Mouse (Mus musculus) liver, embryonic 11.5 days (tissue): ENCODE data around the gene B3gnt2. TPM values are rescaled to one million over a fixed set of nuclear protein-coding genes. Genes with fewer than 3 reads are reported as not detected.

Source experiments
- ATAC-seq: fragments of 200-750 bp; cut with Nextera tagmentation; replicated peaks from 2 replicates; pipeline ENCODE4 v1.8.0; 2017; ENCODE audit warnings: moderate number of reproducible peaks, mild to moderate bottlenecking, moderate TSS enrichment, moderate library complexity; ENCODE audit not compliant: low FRiP score
- DNase-seq: peaks from one replicate; pipeline ENCODE4 v3.0.0-alpha.2; 2017; ENCODE audit warnings: low spot score
- H3K27ac ChIP-seq: fragments of 300-500 bp; sonication (generic); 2 replicates; pipeline ENCODE4 v1.5.1; 2014; ENCODE audit warnings: mild to moderate bottlenecking, low read depth, low read length, control low read depth
- H3K27me3 ChIP-seq: fragments of 300-500 bp; sonication (generic); replicated peaks from 2 replicates; pipeline ENCODE4 v1.6.1; 2014; ENCODE audit warnings: low read length, mixed read lengths; ENCODE audit not compliant: control insufficient read depth, insufficient read depth
- H3K36me3 ChIP-seq: fragments of 300-500 bp; sonication (generic); 2 replicates; pipeline ENCODE4 v1.6.1; 2014; ENCODE audit warnings: mild to moderate bottlenecking, low read length, moderate library complexity, mixed read lengths; ENCODE audit not compliant: control insufficient read depth, insufficient read depth
- H3K4me1 ChIP-seq: fragments of 300-500 bp; sonication (generic); replicated peaks from 2 replicates; pipeline ENCODE4 v1.6.1; 2014; ENCODE audit warnings: low read length, mixed read lengths; ENCODE audit not compliant: control insufficient read depth, insufficient read depth
- H3K4me2 ChIP-seq: fragments of 300-500 bp; sonication (generic); 2 replicates; pipeline ENCODE4 v1.6.1; 2014; ENCODE audit warnings: mild to moderate bottlenecking, control low read depth, moderate library complexity
- H3K4me3 ChIP-seq: fragments of 300-500 bp; sonication (generic); 2 replicates; pipeline ENCODE4 v1.5.1; 2014; ENCODE audit warnings: low read depth, low read length, control low read depth
- H3K9ac ChIP-seq: fragments of 300-500 bp; sonication (generic); 2 replicates; pipeline ENCODE4 v1.6.1; 2014; ENCODE audit warnings: low read depth, low read length, control low read depth
- H3K9me3 ChIP-seq: fragments of 300-500 bp; sonication (generic); 2 replicates; pipeline ENCODE4 v1.6.1; 2016; ENCODE audit warnings: low read length, inconsistent platforms, mixed read lengths; ENCODE audit not compliant: control insufficient read depth
- WGBS: fragments of 180-500 bp; shearing (Covaris S2); extraction: QIAGEN DNeasy Blood & Tissue Kit; methylation state at CpG from one replicate; pipeline ENCODE4 v1.1.7; 2014; 5-methylcytosine and 5-hydroxymethylcytosine counted together
- polyA plus RNA-seq: library from polyadenylated mRNA; unstranded; fragments of >200 nt; fragmentation: Nextera tagmentation; extraction: Ambion mirVana; gene quantifications from 2 replicates; pipeline ENCODE4 v1.2.1, GENCODE M21; 2014

The B3gnt2 gene
- polyA plus RNA-seq, 1 experiment from 2014 or later = 3.9 TPM

DNA sequence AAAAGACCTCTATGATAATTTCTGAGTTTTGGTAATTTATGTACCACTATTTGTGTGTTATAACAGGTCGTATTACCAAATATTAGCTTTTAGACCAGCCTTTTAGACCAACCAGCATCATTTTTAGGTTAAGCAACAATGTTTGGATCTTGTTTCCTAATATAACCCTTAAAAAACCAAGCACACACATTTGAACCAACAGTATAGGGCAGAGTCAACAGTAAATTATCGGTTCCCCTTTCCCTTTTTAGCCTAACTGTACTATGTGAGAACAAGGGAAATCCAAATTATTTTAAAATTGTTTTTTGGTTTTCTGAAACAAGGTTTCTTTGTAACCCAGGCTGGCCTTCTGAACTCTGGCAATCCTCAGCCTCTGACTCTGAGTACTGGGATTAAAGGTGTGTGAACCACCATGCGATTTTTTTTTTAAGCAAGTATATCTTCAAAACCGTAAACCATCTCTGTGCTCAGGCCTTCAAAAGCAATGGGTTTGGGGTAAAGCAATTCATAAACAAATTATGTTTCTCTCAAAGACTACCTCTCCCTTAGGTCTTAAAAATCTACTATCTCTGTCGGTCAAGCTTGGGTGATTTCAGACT is 3.6 kb downstream of the B3gnt2 start:
- H3K4me3 ChIP-seq = peak overlapping the region; percentile 84
- ATAC-seq (no peak), DNase-seq (no peak)
- H3K9ac ChIP-seq = no peak overlapping the region
- peaks cover 19% of the 10 kb centered on the region for H3K4me1 ChIP-seq
- H3K9me3 ChIP-seq = no peaks in the 10 kb centered on the region
- no peak overlapping the region for H3K27ac ChIP-seq
- WGBS = 76% methylated on average over 5 of the region's 5 CpGs
- H3K4me2 ChIP-seq = peak overlapping the region; percentile 98
- H3K27me3 ChIP-seq = no peaks in the 10 kb centered on the region; the same call in none of the 2 replicates
- H3K36me3 ChIP-seq = no peaks in the 10 kb centered on the region

GRCm38 (mm10) chr11:22856371-22856965 is 4.3 kb downstream of the B3gnt2 start:
- ATAC-seq (no peak), DNase-seq (no peak)
- 81% methylated on average over 3 of the region's 3 CpGs for WGBS
- H3K4me2 ChIP-seq = peak overlapping the region; percentile 98
- H3K27me3 ChIP-seq = no peaks in the 10 kb centered on the region; the same call in none of the 2 replicates
- H3K36me3 ChIP-seq = no peaks in the 10 kb centered on the region
- no peaks in the 10 kb centered on the region for H3K9me3 ChIP-seq
- H3K27ac ChIP-seq = no peak overlapping the region
- peaks cover 21% of the 10 kb centered on the region for H3K4me1 ChIP-seq
- H3K4me3 ChIP-seq = no peak overlapping the region
- no peak overlapping the region for H3K9ac ChIP-seq

GRCm38 (mm10) chr11:22854571-22854970 is 6.2 kb downstream of the B3gnt2 start:
- H3K9ac ChIP-seq = no peak overlapping the region
- H3K4me2 ChIP-seq = no peak overlapping the region
- 62% methylated on average over 4 of the region's 4 CpGs for WGBS
- ATAC-seq = no peak
- no peaks in the 10 kb centered on the region; the same call in 1 of the 2 replicates for H3K27me3 ChIP-seq
- no peaks in the 10 kb centered on the region for H3K36me3 ChIP-seq
- H3K9me3 ChIP-seq = no peaks in the 10 kb centered on the region
- H3K4me3 ChIP-seq = no peak overlapping the region
- H3K4me1 ChIP-seq = peaks cover 29% of the 10 kb centered on the region
- no peak for DNase-seq
- no peak overlapping the region for H3K27ac ChIP-seq

GRCm38 (mm10) chr11:22853477-22854157 is 7.1 kb downstream of the B3gnt2 start:
- Histone ChIP-seq H3K4me3 (no peak overlapping the region), H3K4me2 (no peak overlapping the region), H3K27me3 (no peaks in the 10 kb centered on the region; the same call in 1 of the 2 replicates), H3K9ac (no peak overlapping the region), H3K27ac (no peak overlapping the region), H3K4me1 (peaks cover 39% of the 10 kb centered on the region), H3K36me3 (no peaks in the 10 kb centered on the region), H3K9me3 (no peaks in the 10 kb centered on the region)
- 47% methylated on average over 2 of the region's 2 CpGs for WGBS
- ATAC-seq = no peak
- DNase-seq = no peak

GRCm38 (mm10) chr11:22852510-22852909 is 8.3 kb downstream of the B3gnt2 start:
- H3K4me1 ChIP-seq = peaks cover 46% of the 10 kb centered on the region
- H3K27me3 ChIP-seq = no peaks in the 10 kb centered on the region; the same call in 1 of the 2 replicates
- no peak overlapping the region for H3K27ac ChIP-seq
- H3K9ac ChIP-seq = no peak overlapping the region
- H3K9me3 ChIP-seq = no peaks in the 10 kb centered on the region
- no peak overlapping the region for H3K4me2 ChIP-seq
- no peak for ATAC-seq
- H3K4me3 ChIP-seq = no peak overlapping the region
- 57% methylated on average over 1 of the region's 1 CpGs for WGBS
- no peaks in the 10 kb centered on the region for H3K36me3 ChIP-seq
- DNase-seq = no peak

DNA sequence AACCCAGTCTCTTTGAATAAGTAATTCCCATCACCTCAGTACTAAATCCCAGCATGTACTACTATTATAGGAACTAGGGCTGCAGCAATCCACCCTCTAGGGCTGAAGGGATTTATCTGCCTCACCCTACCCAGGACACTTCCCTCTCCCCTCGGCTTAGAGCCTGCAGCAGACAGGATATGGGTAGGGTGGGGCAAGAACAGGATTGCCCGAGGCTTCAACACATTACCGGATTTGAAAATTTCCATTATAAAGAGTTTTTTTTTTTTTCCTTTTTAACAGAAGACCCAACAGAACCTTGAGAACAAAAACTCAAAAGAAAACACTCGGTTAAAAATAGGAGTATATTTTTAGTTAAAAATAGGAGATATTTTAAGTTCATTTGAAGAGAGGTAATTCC is 9.3 kb downstream of the B3gnt2 start:
- Histone ChIP-seq H3K4me3 (no peak overlapping the region), H3K4me2 (no peak overlapping the region), H3K27me3 (no peaks in the 10 kb centered on the region), H3K27ac (no peak overlapping the region), H3K9ac (no peak overlapping the region), H3K4me1 (peaks cover 57% of the 10 kb centered on the region), H3K36me3 (no peaks in the 10 kb centered on the region), H3K9me3 (no peaks in the 10 kb centered on the region)
- ATAC-seq = no peak
- 34% methylated on average over 4 of the region's 4 CpGs for WGBS
- no peak for DNase-seq

DNA sequence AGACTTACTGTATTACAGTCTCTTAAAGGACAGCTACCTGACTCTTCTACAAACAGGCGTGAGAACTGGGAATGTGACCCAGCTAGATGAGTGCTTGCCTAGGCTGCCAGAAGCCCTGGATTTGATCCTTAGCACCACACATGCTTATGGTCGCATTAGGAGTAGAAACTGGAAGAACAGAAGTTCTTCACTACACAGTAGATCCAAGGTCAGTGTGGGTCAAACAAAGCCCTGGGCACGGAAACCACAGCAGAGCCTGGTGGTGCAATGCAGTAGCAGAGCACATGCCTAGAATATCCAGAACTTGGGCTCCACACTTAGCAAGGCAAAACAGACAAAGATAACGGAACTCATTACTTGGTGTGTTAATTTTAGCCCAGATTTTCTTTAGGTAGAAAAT is 10.7 kb downstream of the B3gnt2 start:
- Histone ChIP-seq H3K9me3 (no peaks in the 10 kb centered on the region), H3K27me3 (no peaks in the 10 kb centered on the region), H3K4me1 (peaks cover 71% of the 10 kb centered on the region), H3K9ac (no peak overlapping the region), H3K4me3 (no peak overlapping the region), H3K36me3 (no peaks in the 10 kb centered on the region), H3K4me2 (no peak overlapping the region; the same call in 1 of the 2 replicates), H3K27ac (0 out of 2 replicates have a peak overlapping the region, but pooled peaks have one; percentile 27)
- DNase-seq (no peak), ATAC-seq (no peak)
- whole genome bisulfite sequencing = 61% methylated on average over 4 of the region's 4 CpGs

- Histone ChIP-seq H3K4me3 (no peak overlapping the region), H3K27me3 (no peaks in the 10 kb centered on the region), H3K4me1 (peaks cover 77% of the 10 kb centered on the region), H3K36me3 (no peaks in the 10 kb centered on the region), H3K9me3 (no peaks in the 10 kb centered on the region), H3K4me2 (peak overlapping the region; percentile 30), H3K27ac (peak overlapping the region; percentile 50; the same call in 1 of the 2 replicates), H3K9ac (no peak overlapping the region)
- no peak for ATAC-seq
- 55% methylated on average over 5 of the region's 5 CpGs for WGBS
- no peak for DNase-seq
Measured at GRCm38 (mm10) chr11:22848649-22849195, 12.0 kb downstream of the B3gnt2 start.
